Mouse (Mus musculus): ENCODE measurements around the gene Nfkb1.

Gene Nfkb1

GRCm38 (mm10) chr3:135691191-135692131, at the start of gene Nfkb1:
Gene Nfkb1 (minus strand): TSS chr3:135691547.
- peak; percentile 69 for DNase-seq (ENCODE audit: low read depth, low spot score)

- no peak for DNase-seq (ENCODE audit: low read depth, low spot score)
Observed at GRCm38 (mm10) chr3:135740711-135741110, 49.4 kb upstream of the Nfkb1 start.

GRCm38 (mm10) chr3:135734736-135735135, 43.4 kb upstream of the Nfkb1 start:
- DNase-seq (ENCODE audit: low read depth, low spot score) = no peak

- no peak for DNase-seq (ENCODE audit: low read depth, low spot score)
Observed at GRCm38 (mm10) chr3:135732747-135733445, 41.5 kb upstream of the Nfkb1 start.

- peak; percentile 94 for DNase-seq (ENCODE audit: low read depth, low spot score)
Observed at GRCm38 (mm10) chr3:135731292-135732047, 40.1 kb upstream of the Nfkb1 start.

GRCm38 (mm10) chr3:135730790-135731189, 39.4 kb upstream of the Nfkb1 start:
- DNase-seq (ENCODE audit: low read depth, low spot score) = peak; percentile 24

GRCm38 (mm10) chr3:135729575-135729974, 38.2 kb upstream of the Nfkb1 start:
- DNase-seq (ENCODE audit: low read depth, low spot score) = no peak

- DNase-seq (ENCODE audit: low read depth, low spot score) = no peak
Observed at GRCm38 (mm10) chr3:135728900-135729299, 37.6 kb upstream of the Nfkb1 start.

GRCm38 (mm10) chr3:135727339-135727738, 36.0 kb upstream of the Nfkb1 start:
- DNase-seq (ENCODE audit: low read depth, low spot score) = no peak

GRCm38 (mm10) chr3:135726521-135727275, 35.4 kb upstream of the Nfkb1 start:
- no peak for DNase-seq (ENCODE audit: low read depth, low spot score)

- no peak for DNase-seq (ENCODE audit: low read depth, low spot score)
Observed at GRCm38 (mm10) chr3:135726023-135726422, 34.7 kb upstream of the Nfkb1 start.

GRCm38 (mm10) chr3:135722104-135722503, 30.8 kb upstream of the Nfkb1 start:
- DNase-seq (ENCODE audit: low read depth, low spot score) = peak; percentile 48

- DNase-seq (ENCODE audit: low read depth, low spot score) = peak; percentile 41
Observed at GRCm38 (mm10) chr3:135719969-135720368, 28.6 kb upstream of the Nfkb1 start.

GRCm38 (mm10) chr3:135719179-135719532, 27.8 kb upstream of the Nfkb1 start:
- no peak for DNase-seq (ENCODE audit: low read depth, low spot score)

- peak; percentile 59 for DNase-seq (ENCODE audit: low read depth, low spot score)
Observed at GRCm38 (mm10) chr3:135718323-135719178, 27.2 kb upstream of the Nfkb1 start.

GRCm38 (mm10) chr3:135713016-135713950, 21.9 kb upstream of the Nfkb1 start:
- DNase-seq (ENCODE audit: low read depth, low spot score) = peak; percentile 48

GRCm38 (mm10) chr3:135711613-135712012, 20.3 kb upstream of the Nfkb1 start:
- DNase-seq (ENCODE audit: low read depth, low spot score) = no peak

- DNase-seq (ENCODE audit: low read depth, low spot score) = no peak
Observed at GRCm38 (mm10) chr3:135711040-135711570, 19.8 kb upstream of the Nfkb1 start.

GRCm38 (mm10) chr3:135703307-135703706, 12.0 kb upstream of the Nfkb1 start:
- no peak for DNase-seq (ENCODE audit: low read depth, low spot score)

All from A20 (cell line).